Mouse (Mus musculus): ENCODE measurements around the gene Scaf1.
"Not testable (repeated sequence)": the region's sequence is repeated elsewhere in the genome, so short reads cannot be mapped to it uniquely, and the experiment has no call there.

Gene Scaf1

DNA sequence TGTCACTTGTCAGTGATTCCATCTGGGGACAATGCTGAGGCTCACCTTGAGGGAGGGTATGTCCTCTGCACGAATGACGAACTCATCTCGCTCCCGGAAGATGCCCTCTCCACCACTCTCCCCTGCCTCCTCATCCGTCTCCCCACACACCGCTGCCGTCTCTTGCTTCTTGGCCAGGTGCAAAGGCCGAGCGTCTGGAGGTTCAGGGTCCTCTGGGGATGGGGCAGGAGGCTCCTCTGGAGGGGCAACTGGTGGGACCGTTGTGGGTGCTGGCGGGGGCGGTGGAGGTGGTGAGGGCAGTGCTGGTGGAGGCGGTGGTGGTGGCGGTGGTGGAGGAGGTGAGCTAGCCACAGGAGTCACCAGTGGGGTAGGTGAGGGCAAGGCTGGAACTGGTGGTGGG is 27.1 kb upstream of the Scaf1 start:
- no peak for DNase-seq

DNA sequence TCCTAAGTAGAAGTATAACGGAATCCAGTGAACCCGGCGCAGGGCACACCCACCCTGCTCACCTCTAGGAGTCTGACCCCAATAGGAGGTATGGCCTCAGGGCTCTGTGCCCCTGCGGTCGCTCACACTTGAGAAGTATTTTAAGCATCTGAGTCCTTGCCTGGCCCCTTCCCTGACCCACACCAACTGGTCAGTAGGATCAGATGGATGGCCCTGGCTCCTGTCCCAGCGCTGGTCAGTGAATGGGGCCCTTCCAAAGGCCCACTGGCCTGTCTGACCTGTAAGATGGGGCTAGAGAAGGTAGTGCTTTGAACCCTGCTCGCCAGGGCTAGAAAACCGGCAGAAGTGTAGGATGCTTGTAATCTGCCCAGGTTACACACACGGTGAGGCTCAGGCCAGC is 24.7 kb upstream of the Scaf1 start:
- no peak for DNase-seq

- DNase-seq = no peak
Observed at GRCm38 (mm10) chr7:45038411-45038810, 22.2 kb upstream of the Scaf1 start.

DNA sequence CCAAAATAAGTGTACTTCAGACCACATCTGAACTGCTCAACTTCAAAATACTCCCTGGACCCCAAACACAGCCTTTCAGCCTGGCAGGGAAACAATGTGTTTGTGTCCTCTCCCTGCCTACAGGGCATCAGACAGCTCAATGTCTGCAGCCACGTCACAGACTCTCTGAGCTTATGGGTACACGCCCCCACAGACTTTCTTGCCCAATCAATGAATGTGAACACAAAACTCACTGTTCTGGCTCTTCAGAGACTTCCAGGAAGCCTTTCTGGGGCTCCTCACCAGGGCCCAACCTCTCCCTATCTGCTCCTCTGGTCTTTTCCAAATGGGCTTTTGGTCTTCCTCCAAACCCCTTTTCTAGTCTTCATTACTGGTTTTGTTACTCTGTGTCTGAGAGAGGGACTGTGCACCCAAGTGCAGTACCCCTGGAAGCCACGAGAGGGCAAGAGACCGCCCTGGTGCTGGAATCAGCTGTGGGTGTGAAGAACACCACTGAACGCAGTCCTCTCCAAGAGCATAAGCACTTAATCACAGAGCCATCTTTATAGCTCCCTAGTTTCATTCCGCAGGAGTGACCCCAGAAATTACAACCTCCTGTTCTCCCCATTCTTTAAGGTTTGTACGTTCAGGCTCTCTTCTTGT is 21.7 kb upstream of the Scaf1 start:
- DNase-seq = peak in 1 of 2 experiments; percentile 69

DNA sequence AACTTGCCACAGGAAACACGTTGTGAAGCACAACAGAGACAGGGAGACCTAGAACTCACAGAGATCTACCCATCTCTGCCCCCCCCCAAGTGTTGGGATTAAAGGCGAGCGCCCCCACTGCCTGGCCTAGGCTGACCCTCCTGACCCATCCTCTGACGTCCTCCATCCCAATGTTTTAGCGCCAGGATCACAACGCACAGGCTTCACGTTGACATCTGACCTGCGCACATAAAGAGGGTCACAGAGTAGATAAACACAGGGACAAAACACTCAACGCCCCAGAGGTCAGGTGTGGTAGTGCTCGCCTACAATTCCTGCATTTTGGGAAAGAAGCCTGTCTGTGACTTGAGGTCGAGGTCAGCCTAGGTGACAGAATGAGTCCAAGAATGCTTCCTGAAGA is 20.5 kb upstream of the Scaf1 start:
- no peak for DNase-seq

GRCm38 (mm10) chr7:45035631-45036030 is 19.5 kb upstream of the Scaf1 start:
- DNase-seq = no peak

DNA sequence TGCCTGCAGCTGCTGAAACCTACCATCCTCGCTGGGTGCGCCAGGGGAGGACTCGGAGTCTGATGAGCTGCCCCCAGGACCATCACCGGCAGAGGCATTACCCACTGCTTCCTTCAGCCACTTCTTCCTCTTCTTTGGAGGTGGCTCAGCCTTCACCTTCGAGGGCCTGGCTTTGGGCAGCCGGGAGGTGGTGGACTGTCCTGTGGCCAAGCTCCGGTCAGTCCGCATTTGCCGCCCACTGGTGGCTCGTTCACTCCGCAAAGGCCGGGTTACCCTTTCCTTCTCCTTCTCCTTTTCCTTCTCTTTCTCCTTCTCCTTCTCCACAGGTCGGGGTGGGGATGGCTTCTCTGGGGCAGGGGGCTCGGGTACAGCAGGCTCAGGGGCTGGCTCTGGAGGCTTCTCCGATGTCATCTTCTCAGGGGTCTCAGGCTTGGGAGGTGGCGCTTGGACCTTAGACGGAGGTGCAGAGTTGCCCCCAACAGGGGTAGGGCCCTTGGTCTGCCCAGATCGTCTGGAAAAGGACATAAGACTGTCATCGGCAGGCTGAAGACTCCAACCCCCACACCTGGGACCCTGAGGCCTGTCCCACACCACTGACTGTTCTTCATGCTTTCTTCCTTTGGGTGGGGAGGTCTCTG is 17.7 kb upstream of the Scaf1 start:
- no peak for DNase-seq

DNA sequence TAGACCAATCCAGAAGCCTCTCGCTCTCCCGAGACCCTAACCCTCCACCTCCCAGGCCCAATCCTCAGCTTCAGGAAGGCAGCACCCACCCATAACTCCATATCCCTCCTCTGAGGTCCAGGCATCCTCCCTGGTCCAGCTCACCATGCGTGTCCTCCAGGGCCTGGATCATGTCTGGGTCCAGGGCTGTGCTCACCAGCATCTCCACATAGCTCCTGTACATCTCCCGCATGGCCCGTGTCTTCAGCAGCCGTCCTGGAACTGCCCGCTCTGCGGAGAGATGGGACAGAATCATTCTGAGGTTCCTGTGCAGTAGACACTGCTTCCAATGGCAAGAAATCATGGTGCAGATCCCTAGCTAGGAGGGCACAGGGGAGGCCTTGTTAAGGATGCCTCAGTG is 14.7 kb upstream of the Scaf1 start:
- no peak for DNase-seq

- DNase-seq = no peak
Observed at GRCm38 (mm10) chr7:45029995-45030394, 13.8 kb upstream of the Scaf1 start.

DNA sequence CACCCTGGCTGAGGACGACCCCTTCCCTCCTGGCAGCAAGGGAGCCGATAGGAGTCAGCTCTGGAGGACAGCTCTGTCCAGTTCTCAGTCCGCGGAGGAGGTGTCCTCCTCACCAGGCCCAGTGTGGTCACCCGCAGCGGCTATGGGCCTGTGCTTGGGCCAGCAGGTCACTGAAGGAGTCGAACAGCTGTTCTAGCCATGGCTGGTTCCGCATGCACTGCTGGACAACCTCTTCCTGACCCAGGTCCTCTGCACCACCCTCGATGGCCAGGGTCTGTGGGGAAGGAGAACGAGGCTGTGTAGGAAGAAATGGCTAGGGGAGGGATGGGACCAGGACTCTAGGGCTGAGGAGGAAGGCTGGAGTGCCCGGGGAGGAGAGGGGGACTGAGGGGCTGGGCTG is 12.2 kb upstream of the Scaf1 start:
- no peak for DNase-seq

DNA sequence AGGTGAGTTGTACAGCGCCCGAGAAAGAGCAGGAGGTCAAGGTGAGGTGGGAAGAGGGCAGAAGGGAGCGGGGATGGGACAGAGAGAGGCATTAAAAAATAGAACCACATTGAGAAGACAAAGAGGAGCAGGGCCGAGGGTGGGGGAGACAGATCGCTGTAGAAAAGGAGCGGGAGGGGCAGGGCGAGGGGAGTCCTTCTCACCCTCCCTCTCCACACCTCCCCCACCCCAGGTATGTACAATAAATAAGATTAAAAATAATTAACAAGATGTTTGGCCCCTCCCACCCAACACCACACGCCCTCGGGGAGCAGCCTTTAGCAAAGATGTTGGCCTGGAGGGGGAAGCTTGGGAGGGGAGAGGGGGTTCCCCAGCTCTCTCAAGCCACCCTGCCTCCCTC is 11.6 kb upstream of the Scaf1 start:
- DNase-seq = no peak

DNA sequence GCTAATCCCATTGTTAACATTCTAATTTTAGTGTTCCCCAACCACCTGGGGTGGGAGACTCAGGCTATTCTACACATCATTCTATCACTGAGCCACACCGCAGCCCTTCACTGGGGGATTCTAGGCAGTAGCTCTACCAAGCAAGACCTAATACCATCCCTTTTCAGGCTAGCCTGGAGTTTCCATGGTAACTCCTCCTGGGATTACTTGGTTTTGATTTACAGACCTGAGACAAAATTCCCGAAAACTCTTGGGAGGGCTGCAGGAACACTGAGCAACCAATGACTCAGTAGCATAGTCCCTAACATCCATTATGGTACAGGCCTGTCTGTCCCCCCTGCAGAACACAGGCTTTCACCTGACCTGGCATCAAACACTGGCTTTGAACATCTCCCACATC is 10.1 kb upstream of the Scaf1 start:
- DNase-seq = no peak

DNA sequence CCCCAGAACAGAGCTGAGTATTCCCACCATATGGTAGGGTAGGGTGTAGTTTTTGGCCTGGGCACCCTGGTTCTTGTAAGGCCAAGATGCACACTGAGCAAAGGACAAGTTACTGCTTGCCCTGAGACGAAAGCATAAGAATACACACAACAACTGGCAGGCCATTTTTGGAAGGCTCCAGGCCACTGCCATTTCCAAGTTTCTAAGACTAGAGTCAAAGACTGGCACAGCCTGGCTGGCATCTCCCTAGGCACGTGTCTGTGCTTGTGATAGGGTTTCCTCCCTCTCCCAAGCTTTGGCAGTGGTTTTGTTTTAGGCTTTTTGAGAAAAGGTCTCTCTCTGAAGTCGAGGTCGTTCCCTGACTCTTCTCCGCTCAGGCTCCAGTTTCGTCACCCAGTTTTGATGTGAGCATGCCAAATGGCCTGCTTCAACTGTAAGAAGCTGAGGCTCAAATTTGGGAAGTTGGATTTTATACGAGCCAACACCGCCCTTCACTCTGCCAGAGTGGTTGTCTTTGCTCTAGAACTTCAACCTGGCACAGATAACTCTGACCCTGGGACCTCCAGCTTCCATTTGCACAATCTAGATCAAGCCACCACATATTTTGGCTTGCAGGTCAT is 9.5 kb upstream of the Scaf1 start:
- no peak for DNase-seq

DNA sequence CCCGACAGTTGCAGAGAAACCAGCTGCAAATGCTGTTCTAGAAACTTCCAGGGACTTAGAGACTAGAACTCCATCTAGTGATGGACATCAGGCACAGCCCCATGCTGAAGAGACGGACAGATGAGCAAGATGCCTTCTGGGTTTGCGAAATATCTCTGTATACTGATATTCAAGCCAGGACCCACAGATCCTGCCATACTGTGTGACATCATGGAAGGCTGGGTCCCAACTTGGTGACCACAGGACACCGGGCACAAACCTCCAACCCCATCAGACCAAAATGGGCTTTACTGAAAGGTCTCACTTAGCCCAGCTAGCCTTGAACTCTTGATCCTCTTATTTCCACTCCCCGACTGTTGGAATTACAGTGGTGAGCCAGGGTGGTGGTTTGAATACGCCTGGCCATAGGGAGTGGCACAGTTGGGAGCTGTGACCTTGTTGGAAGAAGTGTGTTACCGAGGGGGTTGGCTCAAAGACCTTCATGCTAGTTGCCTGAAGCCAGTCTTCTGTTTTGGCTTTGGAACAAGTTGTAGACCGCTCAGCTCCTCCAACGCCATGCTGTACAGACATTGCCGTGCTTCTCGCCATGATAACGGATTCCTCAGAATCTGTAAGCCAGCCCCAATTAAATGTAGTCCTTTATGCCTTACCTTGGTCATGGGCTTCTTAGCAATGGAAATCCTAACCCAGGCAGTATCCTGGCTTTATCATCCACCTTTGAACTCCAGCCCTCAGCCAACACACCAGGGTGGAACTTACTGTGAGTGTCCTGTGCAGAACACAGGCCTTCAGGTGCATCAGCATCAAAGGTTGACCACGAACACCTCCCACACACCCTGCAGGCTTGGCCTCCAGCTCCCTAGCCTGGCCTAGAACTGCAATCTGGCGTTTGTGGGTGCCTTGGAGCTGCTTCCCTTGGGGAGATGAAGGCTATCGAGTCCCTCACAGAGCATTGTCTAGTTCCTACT is 8.4 kb upstream of the Scaf1 start:
- DNase-seq = no peak

DNA sequence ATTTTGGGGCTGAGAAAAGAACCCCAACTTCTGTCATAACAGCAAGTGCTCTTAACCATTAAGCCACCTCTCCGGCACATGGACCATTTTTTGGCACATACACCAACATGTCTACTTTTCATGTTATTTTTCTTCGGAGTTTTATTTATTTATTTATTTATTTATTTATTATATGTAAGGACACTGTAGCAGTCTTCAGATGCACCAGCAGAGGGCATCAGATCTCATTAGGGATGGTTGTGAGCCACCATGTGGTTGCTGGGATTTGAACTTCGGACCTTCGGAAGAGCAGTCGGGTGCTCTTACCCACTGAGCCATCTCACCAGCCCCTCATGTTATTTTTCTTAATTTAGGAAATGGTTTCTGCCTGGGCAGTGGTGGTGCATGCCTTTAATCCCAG is 7.5 kb upstream of the Scaf1 start:
- DNase-seq = not testable (repeated sequence)

DNA sequence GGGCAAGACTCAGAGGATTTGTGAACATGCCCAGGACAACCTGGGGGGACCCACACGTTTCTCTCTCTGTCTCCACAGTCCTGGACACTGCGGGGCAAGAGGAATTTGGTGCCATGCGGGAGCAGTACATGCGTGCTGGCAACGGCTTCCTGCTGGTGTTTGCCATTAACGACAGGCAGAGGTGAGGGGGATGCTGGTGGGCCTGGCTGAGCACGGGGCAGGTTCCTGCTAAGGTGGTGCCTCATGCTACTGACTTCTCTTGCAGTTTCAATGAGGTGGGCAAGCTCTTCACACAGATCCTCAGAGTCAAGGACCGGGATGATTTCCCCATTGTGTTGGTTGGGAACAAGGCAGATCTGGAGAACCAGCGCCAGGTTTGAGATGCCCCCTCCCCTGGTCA is 4.1 kb upstream of the Scaf1 start:
- DNase-seq = no peak

DNA sequence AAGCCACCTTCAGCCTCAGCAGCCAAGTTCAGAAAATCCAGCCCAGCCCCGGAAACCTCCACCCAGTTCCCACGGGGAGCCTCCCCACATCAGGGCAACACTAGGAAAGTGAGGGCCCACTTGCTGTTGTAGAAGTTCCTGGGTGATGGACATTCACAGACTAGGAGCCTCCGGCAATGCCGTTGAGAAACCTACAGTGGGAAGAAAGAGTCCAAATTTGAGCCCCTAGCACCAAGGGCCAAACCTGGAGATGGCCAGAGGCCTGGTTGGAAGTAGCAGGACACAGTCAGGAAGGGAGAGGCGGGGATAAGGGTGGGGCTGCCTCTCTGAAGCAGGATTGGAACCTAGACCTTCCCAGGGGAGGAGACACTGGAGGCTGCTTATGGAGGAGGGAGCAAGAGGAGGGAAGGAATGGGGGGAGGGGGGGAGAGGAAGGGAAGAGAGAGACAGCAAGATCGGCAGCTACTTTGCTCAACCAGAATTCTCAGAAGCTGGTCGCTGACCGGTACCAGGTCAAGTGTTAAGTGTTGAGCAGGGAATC is 2.9 kb upstream of the Scaf1 start:
- DNase-seq = peak; percentile 63 to 70

GRCm38 (mm10) chr7:45017242-45018061 is 1.3 kb upstream of the Scaf1 start, which contains the start of gene Rras:
TSS of gene Rras (plus strand) at chr7:45017961.
- DNase-seq = peak; percentile 94 to 99

- DNase-seq = no peak
Observed at GRCm38 (mm10) chr7:45016761-45017160, 598 bp upstream of the Scaf1 start.

- no peak for DNase-seq
Observed at GRCm38 (mm10) chr7:45015344-45015956, 713 bp downstream of the Scaf1 start.

DNA sequence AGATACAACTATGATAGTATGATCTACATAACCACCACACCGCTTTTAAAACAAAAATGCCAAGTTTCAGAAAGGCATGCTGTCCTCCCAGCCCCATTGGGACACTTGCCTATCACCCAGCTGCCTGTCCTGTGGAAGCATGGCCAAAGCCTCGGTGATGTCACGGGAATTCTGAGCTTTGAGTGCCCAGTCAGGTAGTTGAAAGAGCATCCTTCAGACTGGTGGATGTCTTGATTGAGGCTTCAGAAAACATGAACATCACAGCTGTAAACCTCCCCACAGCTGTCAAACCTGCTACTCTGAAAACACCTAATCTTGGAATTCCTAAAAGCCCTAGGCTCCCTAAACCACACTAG is 2.1 kb downstream of the Scaf1 start:
- no peak for DNase-seq

All from kidney, adult 8-10 months (tissue).